Mouse (Mus musculus): Measurements from ENCODE around the gene Cpb1. TPM values are rescaled to one million over a fixed set of nuclear protein-coding genes. Genes with fewer than 3 reads are reported as not detected.

Cpb1 gene
- polyA plus RNA-seq, 1 experiment, result 0.19 TPM

- Histone ChIP-seq H3K4me3 (replicated peaks; ENCODE audit: extremely low read depth, low read depth, low read length) (no peak overlapping the region), H3K4me1 (ENCODE audit: control insufficient read depth, insufficient read depth, low read length) (no peaks in the 10 kb centered on the region; the same call in 1 of the 2 replicates)
- DNase-seq, result peak; percentile 41
- 27% methylated on average over 6 of the region's 6 CpGs for WGBS
- peak; percentile 95 for TF ChIP-seq CTCF (IDR thresholded peaks at IDR 0.05; ENCODE audit: insufficient read depth, low read length)
- no peak for TF ChIP-seq POLR2A (IDR thresholded peaks at IDR 0.05; ENCODE audit: borderline replicate concordance, extremely low read depth, low read depth, low read length)
These were observed 76.7 kb downstream of the Cpb1 start for GRCm38 (mm10) chr3:20198869-20199268.

Other genes with a start within 250 kb of the Cpb1 start
- 19.5 and 46.7 TPM in 2 replicates for gene Hps3, start 240.4 kb downstream of the Cpb1 start, polyA plus RNA-seq (2012; rRNA removed)
- gene Hltf, start 217.9 kb downstream of the Cpb1 start, polyA plus RNA-seq (2012; rRNA removed), result 3.0 and 4.8 TPM in 2 replicates
- gene Gyg, start 120.4 kb downstream of the Cpb1 start, polyA plus RNA-seq (2012; rRNA removed), result 52.8 and 99.0 TPM in 2 replicates
- 0.49 and 0.65 TPM in 2 replicates for gene Cpa3, start 33.6 kb downstream of the Cpb1 start, polyA plus RNA-seq (2012; rRNA removed)
- 0.41 and 0.51 TPM in 2 replicates for gene Agtr1b, start 91.4 kb upstream of the Cpb1 start, polyA plus RNA-seq (2012; rRNA removed)